Mouse (Mus musculus): ENCODE results near the gene 4930451I11Rik.

Gene 4930451I11Rik

DNA sequence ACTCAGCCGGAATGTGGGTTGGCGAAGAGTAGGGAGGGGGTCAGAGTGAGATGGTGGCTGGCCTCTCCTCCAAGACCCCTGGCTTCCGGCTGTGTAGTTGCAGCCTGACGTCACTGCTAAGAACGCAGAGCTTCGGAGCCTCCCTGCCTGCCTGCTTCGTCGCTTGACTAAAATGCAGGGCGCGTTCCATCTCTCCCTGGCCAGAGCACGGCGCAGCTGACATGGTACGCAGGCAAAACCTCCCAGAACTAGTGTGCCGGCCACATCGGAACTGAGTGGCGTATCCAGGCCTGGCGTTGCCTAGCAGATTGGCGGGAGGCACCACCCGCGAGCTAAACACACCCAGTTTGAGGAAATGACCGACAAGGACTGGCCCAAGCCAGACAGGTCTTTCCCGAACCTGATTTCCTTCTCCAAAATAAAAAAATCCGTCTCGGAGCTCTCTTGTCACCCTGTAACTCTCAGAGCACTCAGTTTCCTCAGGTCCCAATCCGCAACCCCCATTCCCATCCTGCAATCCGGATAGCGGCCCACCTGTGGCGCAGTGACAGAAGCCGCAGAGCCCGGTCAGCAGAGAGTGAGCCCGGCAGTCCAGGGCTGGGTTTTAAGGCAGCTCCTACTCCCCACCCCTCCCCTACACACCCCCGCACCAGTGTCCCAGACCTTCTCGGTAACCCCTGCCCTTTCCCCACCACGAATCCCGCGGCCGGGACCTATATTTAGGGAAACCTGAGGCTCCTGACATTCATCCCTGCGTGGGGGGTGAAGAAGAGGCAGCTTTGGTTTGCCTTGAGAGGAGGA lies 31.8 kb downstream of the 4930451I11Rik start:
- DNase-seq (ENCODE audit: low read depth, low spot score): peak; percentile 96

GRCm38 (mm10) chr7:126799050-126799467 lies 32.4 kb downstream of the 4930451I11Rik start:
- peak; percentile 99 for DNase-seq (ENCODE audit: low read depth, low spot score)

GRCm38 (mm10) chr7:126798127-126799049 lies 33.1 kb downstream of the 4930451I11Rik start:
- DNase-seq (ENCODE audit: low read depth, low spot score): peak; percentile 53

GRCm38 (mm10) chr7:126797411-126798126 lies 33.9 kb downstream of the 4930451I11Rik start, which contains the start of gene Fam57b:
Gene Fam57b (plus strand): TSS chr7:126797668.
- peak; percentile 52 for DNase-seq (ENCODE audit: low read depth, low spot score)

- DNase-seq (ENCODE audit: low read depth, low spot score): no peak
These were observed 35.0 kb downstream of the 4930451I11Rik start for GRCm38 (mm10) chr7:126796350-126796932.

GRCm38 (mm10) chr7:126795387-126796317 lies 35.8 kb downstream of the 4930451I11Rik start:
- DNase-seq (ENCODE audit: low read depth, low spot score): no peak

DNA sequence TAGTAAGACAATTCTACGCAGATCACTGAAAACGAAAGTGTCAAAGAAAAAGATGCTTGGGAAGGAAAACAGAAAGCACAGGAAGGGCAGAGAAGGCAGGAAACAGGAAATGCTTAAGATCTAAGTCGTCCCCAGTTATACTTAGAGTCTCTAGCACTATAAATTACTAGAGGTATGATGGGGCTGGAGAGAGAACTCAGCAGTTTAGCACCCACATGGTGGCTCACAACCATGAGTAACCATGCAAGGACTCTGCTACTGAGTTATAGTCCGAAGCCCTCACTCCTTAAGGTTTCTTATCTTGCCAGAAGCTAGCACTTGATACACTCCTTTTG lies 37.2 kb downstream of the 4930451I11Rik start:
- DNase-seq (ENCODE audit: low read depth, low spot score): no peak

DNA sequence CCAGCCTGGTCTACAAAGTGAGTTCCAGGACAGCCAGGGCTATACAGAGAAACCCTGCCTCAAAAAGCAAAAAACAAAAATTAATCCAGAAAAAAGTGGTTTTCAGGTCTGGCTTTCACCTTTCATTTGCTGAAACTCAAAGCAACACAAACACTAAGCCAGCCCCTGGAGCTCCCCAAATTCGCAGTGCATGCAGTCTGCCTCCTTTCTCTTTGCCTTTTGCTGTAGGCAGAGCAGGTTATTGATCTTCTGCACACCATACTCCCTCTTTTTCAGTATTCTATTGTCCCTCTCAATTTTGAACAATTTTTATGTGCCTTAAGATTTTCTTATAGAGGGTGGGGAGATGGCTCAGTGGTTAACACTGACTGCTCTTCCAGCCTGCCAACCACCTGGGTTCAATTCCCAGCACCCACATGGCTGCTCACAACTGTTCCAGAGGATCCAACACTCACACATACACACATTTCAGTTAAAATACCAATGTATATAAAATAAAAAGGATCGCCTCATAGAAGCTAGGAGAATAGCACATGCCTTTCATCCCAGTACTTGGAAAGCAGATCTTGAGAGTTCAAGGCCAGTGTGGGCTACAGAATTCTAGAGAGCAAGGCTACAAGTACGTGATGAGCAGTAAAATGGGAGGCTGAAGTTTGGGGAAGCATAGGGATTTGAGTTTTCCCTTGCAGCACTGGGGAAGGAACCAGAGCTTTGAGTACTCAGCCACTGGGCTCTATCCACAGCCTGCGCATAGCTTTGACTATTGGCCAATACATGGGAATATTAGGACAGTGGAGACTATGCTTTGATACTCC lies 37.8 kb downstream of the 4930451I11Rik start:
- no peak for DNase-seq (ENCODE audit: low read depth, low spot score)

DNA sequence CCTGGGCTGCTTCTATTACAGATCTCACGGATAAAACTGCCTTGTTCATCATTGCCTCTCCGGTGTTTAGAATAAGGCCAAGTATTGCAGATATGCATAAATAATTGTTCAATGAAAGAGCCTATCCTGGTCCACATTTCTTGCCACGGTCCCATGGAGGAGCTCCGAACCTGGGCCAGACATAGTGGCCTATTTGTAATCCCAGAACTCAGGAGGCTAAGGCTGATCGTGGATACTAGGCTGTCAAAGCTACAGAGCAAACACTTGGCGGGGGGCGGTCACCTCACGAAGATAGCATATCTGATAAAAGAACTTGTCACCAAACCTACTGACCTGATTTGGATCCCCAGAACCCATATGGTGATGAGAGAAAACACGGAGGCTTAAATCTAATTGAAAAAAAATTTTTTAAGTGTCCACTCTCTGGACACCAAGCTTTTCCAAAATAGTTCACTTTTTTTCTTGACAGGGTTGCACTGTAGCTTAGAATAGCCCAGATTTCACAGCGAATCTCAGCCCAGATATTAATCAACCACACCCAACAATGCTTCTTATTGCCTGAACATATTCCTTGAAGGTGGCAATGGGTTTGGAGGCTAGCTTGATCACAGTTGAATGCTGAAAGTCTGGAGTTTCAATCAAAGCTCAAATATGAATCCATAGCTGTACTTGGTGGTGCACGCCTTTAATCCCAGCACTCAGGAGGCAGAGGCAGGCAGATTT lies 38.6 kb downstream of the 4930451I11Rik start:
- DNase-seq (ENCODE audit: low read depth, low spot score): no peak

DNA sequence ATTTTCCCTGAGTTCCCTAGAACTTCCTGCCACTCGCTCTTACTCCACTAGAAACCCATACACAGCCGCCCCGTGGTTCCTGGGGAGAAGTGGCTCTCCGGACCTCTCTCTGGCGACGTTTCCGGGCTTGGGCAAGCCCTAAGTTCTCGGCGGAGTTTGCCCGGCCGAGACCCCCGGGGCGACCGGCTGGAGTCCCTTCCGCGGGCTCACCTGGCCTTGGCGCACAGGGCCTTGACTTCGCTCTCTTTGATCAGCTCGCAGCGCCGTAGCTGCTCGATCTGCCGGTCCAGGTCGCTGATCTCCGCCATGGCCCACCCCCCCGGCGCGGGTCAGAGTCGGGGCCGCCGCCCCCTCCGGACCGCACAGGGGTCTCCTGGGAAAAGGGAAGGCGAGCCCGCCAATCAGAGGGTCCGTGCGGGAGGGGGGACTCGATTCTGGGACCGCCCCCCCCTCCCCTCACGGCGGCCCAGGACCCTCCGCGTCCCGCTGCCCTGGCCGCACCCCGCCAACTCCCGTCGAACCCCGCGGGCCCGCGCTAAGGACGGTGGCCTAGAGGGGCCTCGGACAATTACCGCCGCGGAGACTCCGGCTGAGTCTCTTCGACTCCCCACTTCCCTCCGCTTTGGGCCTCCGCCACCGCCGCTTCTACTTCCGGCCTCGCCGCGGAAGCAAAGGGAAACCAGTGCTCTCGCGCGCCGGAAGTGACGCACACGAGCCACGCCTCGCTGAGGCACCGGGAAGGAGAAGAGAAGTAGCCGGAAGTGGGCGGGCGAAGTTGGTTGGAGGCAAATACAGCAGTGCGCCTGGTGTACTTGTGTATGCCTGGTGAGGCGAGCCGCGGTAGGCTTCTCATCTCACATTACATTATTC lies 39.4 kb downstream of the 4930451I11Rik start, which contains the start of gene Ppp4c:
TSS of gene Ppp4c (minus strand) at position 646 of the 870 bp plus-strand sequence.
- DNase-seq (ENCODE audit: low read depth, low spot score): peak; percentile 99

GRCm38 (mm10) chr7:126789141-126789540 lies 42.3 kb downstream of the 4930451I11Rik start:
- DNase-seq (ENCODE audit: low read depth, low spot score): no peak

- no peak for DNase-seq (ENCODE audit: low read depth, low spot score)
These were observed 45.3 kb downstream of the 4930451I11Rik start for GRCm38 (mm10) chr7:126786142-126786541.

DNA sequence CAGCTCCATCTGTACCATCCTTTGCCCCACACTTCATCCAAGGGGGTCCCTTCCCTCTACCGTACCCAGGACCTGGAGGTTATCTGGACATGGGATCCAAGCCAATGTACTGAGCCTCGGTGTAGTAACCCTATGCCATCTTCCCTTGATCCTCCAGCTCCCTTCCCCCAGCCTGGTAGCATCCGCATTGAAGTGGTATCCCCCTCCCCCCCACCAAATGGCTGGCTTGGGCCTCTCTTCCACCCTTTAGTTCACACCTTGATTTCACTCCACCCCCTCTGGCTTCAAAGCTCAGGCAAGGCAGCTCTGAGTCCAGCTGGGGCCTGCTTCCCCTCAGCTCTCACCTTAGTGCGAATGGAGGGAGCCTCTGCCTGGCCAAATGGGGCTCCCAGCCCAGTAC lies 46.4 kb downstream of the 4930451I11Rik start:
- DNase-seq (ENCODE audit: low read depth, low spot score): peak; percentile 25

GRCm38 (mm10) chr7:126784469-126784868 lies 47.0 kb downstream of the 4930451I11Rik start:
- no peak for DNase-seq (ENCODE audit: low read depth, low spot score)

- no peak for DNase-seq (ENCODE audit: low read depth, low spot score)
These were observed 48.7 kb downstream of the 4930451I11Rik start for GRCm38 (mm10) chr7:126782693-126783092.

- no peak for DNase-seq (ENCODE audit: low read depth, low spot score)
These were observed 49.6 kb downstream of the 4930451I11Rik start for GRCm38 (mm10) chr7:126781661-126782370.
